In the genomic region with DNA sequence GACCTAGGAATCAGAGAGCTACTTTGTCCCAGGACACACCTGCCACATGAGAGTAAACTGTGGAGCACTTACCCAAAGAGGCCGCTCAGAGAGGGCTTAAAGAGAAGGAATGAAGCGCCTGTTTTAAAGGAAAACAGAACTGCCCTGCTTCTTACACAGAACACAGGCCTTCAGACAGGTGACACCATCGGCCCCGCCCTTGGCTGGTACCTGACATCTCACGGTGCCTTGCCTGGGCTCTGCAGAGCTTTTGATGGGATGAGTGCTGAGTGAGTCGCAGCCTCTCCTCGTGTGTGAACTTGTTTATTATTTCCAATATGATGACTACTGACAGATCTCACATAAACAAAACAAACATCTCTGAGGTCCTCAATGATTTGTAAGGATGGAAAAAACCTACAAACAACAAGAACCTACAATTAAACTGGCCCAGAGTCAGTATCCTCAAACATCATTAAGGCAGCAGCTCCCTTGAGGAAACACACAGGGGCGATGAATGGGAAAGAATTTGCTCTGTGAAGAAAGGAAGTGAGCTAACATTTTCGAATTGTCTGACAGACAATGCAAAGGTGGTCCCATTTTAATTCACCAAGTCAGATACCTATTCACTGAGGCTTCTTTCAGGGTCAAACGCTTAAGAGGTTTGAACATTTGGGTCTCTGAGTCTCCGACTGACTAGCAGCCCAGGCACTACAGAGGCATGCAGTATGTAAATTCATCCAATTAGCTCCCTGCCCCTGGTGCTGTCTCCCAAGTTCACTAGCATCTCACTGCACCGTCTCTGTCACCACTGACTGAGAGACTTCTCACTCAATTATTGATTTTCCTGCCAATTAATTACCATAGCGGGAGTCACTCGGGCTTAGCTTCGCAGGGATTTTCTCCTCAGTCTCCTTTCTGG, we compare ENCODE assay signal across 19 mouse cellular contexts. TPM values are rescaled to one million over a fixed set of nuclear protein-coding genes. Genes with fewer than 3 reads are reported as not detected.
DNase-seq lines count a peak whose midpoint lies in the region; ATAC-seq lines count a peak whose summit lies in the region.
"Had no signal": no experiment of that assay in that cellular context is flagged by ENCODE, and none has a peak within 500 bp of the region (broad histone marks: within the 10 kb centered on the region; RNA-seq: fewer than 3 reads in every experiment).

No protein-coding gene starts in this region.

- no peaks in the 10 kb centered on the region for H3K9me3 ChIP-seq in heart, embryonic 12.5 days (replicated peaks)
- no peaks in the 10 kb centered on the region for H3K9me3 ChIP-seq in midbrain, embryonic 11.5 days (ENCODE audit: control insufficient read depth, low read length)
- no peaks in the 10 kb centered on the region for H3K9me3 ChIP-seq in midbrain, embryonic 10.5 days (replicated peaks)
- H3K9me3 ChIP-seq: embryonic facial prominence, embryonic 12.5 days; limb, embryonic 12.5 days; liver, embryonic 13.5 days had no signal

- 56% methylated on average over 15 of the region's 15 CpGs for whole genome bisulfite sequencing in heart, embryonic 12.5 days
- 45% methylated on average over 15 of the region's 15 CpGs for WGBS in midbrain, embryonic 11.5 days
- WGBS in midbrain, embryonic 10.5 days, result 47% methylated on average over 15 of the region's 15 CpGs

- H3K9ac ChIP-seq in heart, embryonic 12.5 days, result peak overlapping the region; percentile 36; the same call in 1 of the 2 replicates
- peak overlapping the region; percentile 27; the same call in 1 of the 2 replicates for H3K9ac ChIP-seq in midbrain, embryonic 11.5 days (ENCODE audit: low read length)
- H3K9ac ChIP-seq: embryonic facial prominence, embryonic 12.5 days; limb, embryonic 12.5 days; liver, embryonic 13.5 days had no signal

- ATAC-seq in heart, embryonic 12.5 days (ENCODE audit: insufficient number of reproducible peaks, low FRiP score), result no peak
- peak; percentile 13; the same call in 1 of the 2 replicates for ATAC-seq in midbrain, embryonic 11.5 days (ENCODE audit: low FRiP score)
- ATAC-seq: hindbrain, postnatal 0 days had no signal

- no peak overlapping the region for H3K4me2 ChIP-seq in heart, embryonic 12.5 days
- no peak overlapping the region for H3K4me2 ChIP-seq in midbrain, embryonic 11.5 days
- H3K4me2 ChIP-seq: embryonic facial prominence, embryonic 12.5 days; limb, embryonic 12.5 days; liver, embryonic 13.5 days had no signal

- DNase-seq in heart, postnatal 4 days, result no peak
- no peak for DNase-seq in midbrain, embryonic 11.5 days (ENCODE audit: low spot score, missing footprints)
- no peak for DNase-seq in midbrain, embryonic 10.5 days (ENCODE audit: low spot score)
- DNase-seq in retina, postnatal 1 day, result peak; percentile 44
- no peak for DNase-seq in c-Kit-positive CD71-positive TER-119-positive erythroid progenitor cells, embryonic 14.5 days (ENCODE audit: low spot score)
- DNase-seq: adrenal gland, adult 8-10 months; cerebellum, adult 8-10 months; gastrocnemius, postnatal 36 days; kidney, adult 18-20 months; kidney, postnatal 4 days; liver, embryonic 13.5 days; right cerebral cortex, postnatal 14 days; thymus, postnatal 25 days had no signal

- no peaks in the 10 kb centered on the region for H3K27me3 ChIP-seq in heart, embryonic 12.5 days (replicated peaks)
- no peaks in the 10 kb centered on the region for H3K27me3 ChIP-seq in midbrain, embryonic 11.5 days (ENCODE audit: control insufficient read depth, insufficient read depth, low read length)
- peaks cover 11% of the 10 kb centered on the region; the same call in 1 of the 2 replicates for H3K27me3 ChIP-seq in midbrain, embryonic 10.5 days (ENCODE audit: low read depth, poor library complexity, severe bottlenecking)
- H3K27me3 ChIP-seq: embryonic facial prominence, embryonic 12.5 days; limb, embryonic 12.5 days; liver, embryonic 13.5 days had no signal

- H3K36me3 ChIP-seq in heart, embryonic 12.5 days, result no peaks in the 10 kb centered on the region
- H3K36me3 ChIP-seq in midbrain, embryonic 11.5 days (ENCODE audit: control insufficient read depth, insufficient read depth, low read length), result no peaks in the 10 kb centered on the region
- H3K36me3 ChIP-seq in midbrain, embryonic 10.5 days, result no peaks in the 10 kb centered on the region
- H3K36me3 ChIP-seq: embryonic facial prominence, embryonic 12.5 days; limb, embryonic 12.5 days; liver, embryonic 13.5 days had no signal

- H3K4me3 ChIP-seq in heart, embryonic 12.5 days, result no peak overlapping the region
- no peak overlapping the region for H3K4me3 ChIP-seq in midbrain, embryonic 11.5 days (ENCODE audit: low read depth, low read length)
- H3K4me3 ChIP-seq in midbrain, embryonic 10.5 days, result no peak overlapping the region
- H3K4me3 ChIP-seq in brown adipose tissue, adult 24 weeks (ENCODE audit: insufficient read depth, low read depth, low read length), result no peak overlapping the region
- H3K4me3 ChIP-seq: embryonic facial prominence, embryonic 12.5 days; limb, embryonic 12.5 days; liver, embryonic 13.5 days had no signal

- H3K4me1 ChIP-seq in heart, embryonic 12.5 days (replicated peaks), result peaks cover 96% of the 10 kb centered on the region
- H3K4me1 ChIP-seq in midbrain, embryonic 11.5 days (ENCODE audit: control insufficient read depth, insufficient read depth, low read length), result peaks cover 63% of the 10 kb centered on the region
- H3K4me1 ChIP-seq in midbrain, embryonic 10.5 days, result peaks cover 87% of the 10 kb centered on the region
- H3K4me1 ChIP-seq in brown adipose tissue, adult 24 weeks (ENCODE audit: control insufficient read depth, insufficient read depth, insufficient read length, low read length), result peaks cover 28% of the 10 kb centered on the region

- no peak overlapping the region for H3K27ac ChIP-seq in heart, embryonic 12.5 days (ENCODE audit: poor library complexity, severe bottlenecking)
- H3K27ac ChIP-seq in midbrain, embryonic 11.5 days (ENCODE audit: low read depth, low read length), result no peak overlapping the region
- H3K27ac ChIP-seq in midbrain, embryonic 10.5 days (replicated peaks), result no peak overlapping the region
- 0 out of 2 replicates have a peak overlapping the region, but pooled peaks have one; percentile 3 for H3K27ac ChIP-seq in brown adipose tissue, adult 24 weeks (replicated peaks; ENCODE audit: low read depth, low read length)
- H3K27ac ChIP-seq: embryonic facial prominence, embryonic 12.5 days; hindbrain, postnatal 0 days; liver, embryonic 13.5 days had no signal

RNA-seq across cellular contexts. Expression of gene Sipa1l2, which starts 39.2 kb away (rescaled TPM):
- 32.8 and 36.0 TPM in 2 replicates for polyA plus RNA-seq in heart, embryonic 12.5 days (2016; fragmentation: Nextera tagmentation; extraction: Ambion mirVana)
- 10 to 100 TPM; 70.1 to 72.6 TPM for total RNA-seq in heart, postnatal 4 days (2021)
- 13.0 and 14.1 TPM in 2 replicates for polyA plus RNA-seq in midbrain, embryonic 11.5 days (2014; fragmentation: Nextera tagmentation; extraction: Ambion mirVana)
- polyA plus RNA-seq in midbrain, embryonic 10.5 days (2016; fragmentation: Nextera tagmentation; extraction: Ambion mirVana), result 14.8 and 21.9 TPM in 2 replicates
- 2.4 and 3.5 TPM in 2 replicates for polyA plus RNA-seq in brown adipose tissue, adult 24 weeks (2012; ENCODE audit: insufficient read depth, insufficient read length, missing spikeins)
- total RNA-seq: MEL had no signal
